Mouse (Mus musculus) midbrain, embryonic 16.5 days (tissue): ENCODE results near the gene Tmem102. TPM values are rescaled to one million over a fixed set of nuclear protein-coding genes. Genes with fewer than 3 reads are reported as not detected.

Source experiments
- ATAC-seq: fragments of 200-750 bp; cut with Nextera tagmentation; 2 replicates; pipeline ENCODE4 v1.8.0; 2017; ENCODE audit warnings: moderate TSS enrichment
- H3K27ac ChIP-seq: fragments of 300-500 bp; sonication (generic); 2 replicates; pipeline ENCODE4 v1.5.1; 2014; ENCODE audit warnings: mild to moderate bottlenecking, low read length, mixed read lengths
- H3K27me3 ChIP-seq: fragments of 300-500 bp; sonication (generic); 2 replicates; pipeline ENCODE4 v1.6.1; 2014; ENCODE audit warnings: low read depth, low read length, mixed read lengths; ENCODE audit not compliant: control insufficient read depth, insufficient read depth
- H3K36me3 ChIP-seq: fragments of 300-500 bp; sonication (generic); 2 replicates; pipeline ENCODE4 v1.6.1; 2014; ENCODE audit warnings: mild to moderate bottlenecking, low read length, moderate library complexity, mixed read lengths; ENCODE audit not compliant: control insufficient read depth, insufficient read depth
- H3K4me1 ChIP-seq: fragments of 300-500 bp; sonication (generic); 2 replicates; pipeline ENCODE4 v1.6.1; 2014; ENCODE audit warnings: mild to moderate bottlenecking, low read length, mixed read lengths; ENCODE audit not compliant: control insufficient read depth, insufficient read depth
- H3K4me2 ChIP-seq: fragments of 300-500 bp; sonication (generic); 2 replicates; pipeline ENCODE4 v1.6.1; 2014; ENCODE audit warnings: mild to moderate bottlenecking, low read length, mixed read lengths
- H3K4me3 ChIP-seq: fragments of 300-500 bp; sonication (generic); 2 replicates; pipeline ENCODE4 v1.5.1; 2014; ENCODE audit warnings: low read depth, mild to moderate bottlenecking, low read length, moderate library complexity, mixed read lengths
- H3K9ac ChIP-seq: fragments of 300-500 bp; sonication (generic); 2 replicates; pipeline ENCODE4 v1.6.1; 2014; ENCODE audit warnings: low read depth, low read length, mixed read lengths
- H3K9me3 ChIP-seq: fragments of 300-500 bp; sonication (generic); replicated peaks from 2 replicates; pipeline ENCODE4 v1.6.1; 2014; ENCODE audit warnings: mild to moderate bottlenecking, low read length, mixed read lengths; ENCODE audit not compliant: control insufficient read depth, poor library complexity, severe bottlenecking
- WGBS: fragments of 180-500 bp; shearing (Covaris S2); extraction: QIAGEN DNeasy Blood & Tissue Kit; methylation state at CpG from one replicate; pipeline ENCODE4 v1.1.7; 2014; 5-methylcytosine and 5-hydroxymethylcytosine counted together
- polyA plus RNA-seq: library from polyadenylated mRNA; unstranded; fragments of >200 nt; fragmentation: Nextera tagmentation; extraction: Ambion mirVana; gene quantifications from 2 replicates; pipeline ENCODE4 v1.2.1, GENCODE M21; 2015

Tmem102 gene
- polyA plus RNA-seq, 1 experiment from 2014 or later = 0.54 TPM

DNA sequence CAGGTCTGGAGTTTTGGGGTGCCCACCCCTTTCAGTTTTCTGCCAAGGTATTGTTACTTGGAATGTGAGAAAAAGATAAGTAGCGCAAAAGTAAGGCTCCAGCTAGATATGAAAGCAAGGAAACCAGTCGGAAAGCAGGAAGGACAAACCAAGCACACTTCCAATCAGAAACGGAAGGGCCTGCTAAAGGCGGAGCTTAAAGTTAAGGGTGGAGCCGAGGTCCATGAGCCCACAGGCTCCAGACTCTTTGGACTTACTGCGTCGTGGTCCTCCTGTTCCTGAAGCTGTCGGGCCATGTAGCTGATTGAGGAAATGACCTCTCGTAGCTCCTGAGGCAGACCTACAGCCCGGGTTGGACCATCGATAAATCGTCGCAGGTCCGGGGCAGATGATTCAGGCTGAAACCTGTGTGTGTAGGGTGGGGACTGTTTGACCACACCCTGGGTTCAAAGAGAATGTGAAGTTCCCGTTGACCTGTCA lies 20.6 kb downstream of the Tmem102 start:
- H3K36me3 ChIP-seq = no peaks in the 10 kb centered on the region
- no peaks in the 10 kb centered on the region for H3K9me3 ChIP-seq
- H3K4me1 ChIP-seq = no peaks in the 10 kb centered on the region
- H3K9ac ChIP-seq = no peak overlapping the region
- no peak for ATAC-seq
- H3K27me3 ChIP-seq = no peaks in the 10 kb centered on the region
- no peak overlapping the region for H3K4me3 ChIP-seq
- WGBS = 46% methylated on average over 15 of the region's 15 CpGs
- no peak overlapping the region for H3K27ac ChIP-seq
- no peak overlapping the region for H3K4me2 ChIP-seq

DNA sequence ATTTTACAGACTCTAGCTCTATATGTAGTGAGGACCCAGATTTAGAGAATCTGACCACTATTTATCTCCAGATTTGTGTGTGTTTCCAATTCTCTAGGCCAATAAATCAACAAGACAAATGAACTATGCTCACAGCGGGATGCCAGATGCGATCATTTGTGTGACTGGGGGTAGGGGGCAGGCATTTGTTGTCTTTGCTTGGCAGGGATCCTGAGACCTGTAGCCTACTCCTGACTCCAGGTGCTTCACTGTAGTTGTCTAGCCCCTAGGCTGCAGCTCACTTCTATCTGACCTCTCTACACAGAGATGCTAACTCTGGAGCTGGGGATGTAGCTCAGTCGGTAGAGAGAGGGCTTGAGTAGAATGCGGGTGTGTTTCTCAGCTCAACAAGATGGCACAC lies 23.6 kb downstream of the Tmem102 start:
- H3K36me3 ChIP-seq = 0 out of 2 replicates have a peak, but pooled peaks cover 4% of the 10 kb centered on the region
- H3K27ac ChIP-seq = no peak overlapping the region
- H3K9me3 ChIP-seq = no peaks in the 10 kb centered on the region
- H3K27me3 ChIP-seq = no peaks in the 10 kb centered on the region
- H3K4me1 ChIP-seq = no peaks in the 10 kb centered on the region
- no peak overlapping the region for H3K9ac ChIP-seq
- WGBS = 42% methylated on average over 4 of the region's 4 CpGs
- no peak overlapping the region for H3K4me3 ChIP-seq
- H3K4me2 ChIP-seq = no peak overlapping the region
- ATAC-seq = no peak

GRCm38 (mm10) chr11:69778985-69779384 lies 26.4 kb downstream of the Tmem102 start:
- Histone ChIP-seq H3K9me3 (no peaks in the 10 kb centered on the region), H3K36me3 (peaks cover 12% of the 10 kb centered on the region), H3K27ac (no peak overlapping the region), H3K4me1 (no peaks in the 10 kb centered on the region), H3K4me3 (no peak overlapping the region), H3K9ac (no peak overlapping the region), H3K27me3 (no peaks in the 10 kb centered on the region), H3K4me2 (no peak overlapping the region)
- no peak for ATAC-seq
- WGBS = 60% methylated on average over 7 of the region's 7 CpGs

DNA sequence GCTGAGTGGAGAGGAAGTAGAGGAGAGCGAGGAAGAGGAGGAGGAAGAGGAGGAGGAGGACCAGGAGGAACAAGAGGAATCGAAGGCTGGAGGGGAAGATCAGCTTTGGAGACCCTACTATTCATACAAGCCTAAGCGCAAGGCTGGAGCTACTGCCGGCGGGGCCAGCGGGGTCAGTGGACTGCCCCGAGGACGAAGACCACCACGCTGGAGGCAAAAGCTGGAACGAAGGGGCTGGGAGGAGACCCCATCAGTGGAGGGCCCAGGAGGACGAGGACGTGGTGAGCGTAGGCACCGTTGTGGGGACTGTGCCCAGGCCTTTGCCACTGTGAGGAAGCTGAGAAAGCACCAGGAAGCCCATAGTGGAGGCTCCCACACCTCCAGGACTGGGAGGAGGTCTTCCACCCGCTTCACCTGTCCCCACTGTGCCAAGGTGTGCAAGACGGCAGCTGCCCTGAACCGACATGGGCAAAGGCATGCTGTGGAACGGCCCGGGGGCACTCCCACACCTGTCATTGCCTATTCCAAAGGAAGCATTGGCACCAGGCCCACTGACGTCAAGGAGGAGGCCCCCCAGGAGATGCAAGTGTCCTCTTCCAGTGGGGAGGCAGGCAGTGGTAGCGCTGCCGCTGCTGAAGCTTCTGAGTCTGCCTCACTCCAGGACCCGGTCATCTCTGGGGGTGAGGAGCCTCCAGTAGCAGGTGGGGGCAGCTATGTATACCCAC lies 27.0 kb downstream of the Tmem102 start:
- Histone ChIP-seq H3K27ac (no peak overlapping the region), H3K4me1 (no peaks in the 10 kb centered on the region), H3K9me3 (no peaks in the 10 kb centered on the region), H3K27me3 (no peaks in the 10 kb centered on the region), H3K4me3 (no peak overlapping the region), H3K9ac (no peak overlapping the region), H3K4me2 (no peak overlapping the region), H3K36me3 (peaks cover 12% of the 10 kb centered on the region)
- 68% methylated on average over 23 of the region's 23 CpGs for WGBS
- ATAC-seq = no peak

- H3K4me1 ChIP-seq = no peaks in the 10 kb centered on the region
- H3K9ac ChIP-seq = no peak overlapping the region
- ATAC-seq = no peak
- no peak overlapping the region for H3K4me3 ChIP-seq
- WGBS = 65% methylated on average over 24 of the region's 26 CpGs
- H3K4me2 ChIP-seq = no peak overlapping the region
- H3K36me3 ChIP-seq = peaks cover 12% of the 10 kb centered on the region
- no peaks in the 10 kb centered on the region for H3K9me3 ChIP-seq
- no peaks in the 10 kb centered on the region for H3K27me3 ChIP-seq
- no peak overlapping the region for H3K27ac ChIP-seq
These were observed 27.7 kb downstream of the Tmem102 start for GRCm38 (mm10) chr11:69777504-69778257.

- Histone ChIP-seq H3K27ac (no peak overlapping the region), H3K4me3 (no peak overlapping the region), H3K9ac (no peak overlapping the region), H3K4me2 (no peak overlapping the region), H3K4me1 (no peaks in the 10 kb centered on the region), H3K9me3 (no peaks in the 10 kb centered on the region), H3K27me3 (no peaks in the 10 kb centered on the region), H3K36me3 (peaks cover 12% of the 10 kb centered on the region)
- 86% methylated on average over 20 of the region's 20 CpGs for WGBS
- no peak for ATAC-seq
These were observed 28.9 kb downstream of the Tmem102 start for GRCm38 (mm10) chr11:69776488-69776887.

GRCm38 (mm10) chr11:69775716-69776115 lies 29.7 kb downstream of the Tmem102 start:
- peaks cover 12% of the 10 kb centered on the region for H3K36me3 ChIP-seq
- no peak overlapping the region for H3K27ac ChIP-seq
- no peak overlapping the region for H3K4me2 ChIP-seq
- H3K4me1 ChIP-seq = no peaks in the 10 kb centered on the region
- no peaks in the 10 kb centered on the region for H3K27me3 ChIP-seq
- no peak overlapping the region for H3K4me3 ChIP-seq
- H3K9me3 ChIP-seq = no peaks in the 10 kb centered on the region
- 74% methylated on average over 10 of the region's 10 CpGs for WGBS
- ATAC-seq = no peak
- no peak overlapping the region for H3K9ac ChIP-seq

- no peaks in the 10 kb centered on the region for H3K27me3 ChIP-seq
- no peak overlapping the region for H3K4me3 ChIP-seq
- H3K4me1 ChIP-seq = no peaks in the 10 kb centered on the region
- no peak overlapping the region for H3K4me2 ChIP-seq
- H3K27ac ChIP-seq = no peak overlapping the region
- 51% methylated on average over 5 of the region's 5 CpGs for WGBS
- H3K9ac ChIP-seq = no peak overlapping the region
- H3K9me3 ChIP-seq = no peaks in the 10 kb centered on the region
- no peak for ATAC-seq
- H3K36me3 ChIP-seq = peaks cover 12% of the 10 kb centered on the region
These were observed 30.5 kb downstream of the Tmem102 start for GRCm38 (mm10) chr11:69774961-69775360.

- H3K4me1 ChIP-seq = peaks cover 23% of the 10 kb centered on the region
- H3K4me3 ChIP-seq = no peak overlapping the region
- no peak overlapping the region for H3K27ac ChIP-seq
- 64% methylated on average over 4 of the region's 4 CpGs for WGBS
- peak overlapping the region; percentile 96; the same call in 1 of the 2 replicates for H3K9ac ChIP-seq
- no peaks in the 10 kb centered on the region for H3K36me3 ChIP-seq
- no peak for ATAC-seq
- peak overlapping the region; percentile 68; the same call in 1 of the 2 replicates for H3K4me2 ChIP-seq
- H3K9me3 ChIP-seq = no peaks in the 10 kb centered on the region
- no peaks in the 10 kb centered on the region for H3K27me3 ChIP-seq
These were observed 37.9 kb downstream of the Tmem102 start for GRCm38 (mm10) chr11:69767625-69767909.
